Mouse (Mus musculus) erythroblast, embryonic 14.5 days (primary cell): ENCODE measurements at regions not wholly inside any gene's neighbourhood (a gene's known extent, or its start where the extent isn't known, plus 50 kb on each side); places are given as distances from the start of the nearest gene placed in this dataset.

ENCODE experiments used
- GATA1 ChIP-seq: IDR thresholded peaks from 2 replicates; pipeline ENCODE4 v1.6.1; 2012; ENCODE audit warnings: low read length, inconsistent platforms, mixed read lengths
- TAL1 ChIP-seq: IDR thresholded peaks from 3 replicates; pipeline ENCODE4 v1.6.1; 2012; ENCODE audit warnings: low read length, inconsistent platforms, mixed read lengths

DNA sequence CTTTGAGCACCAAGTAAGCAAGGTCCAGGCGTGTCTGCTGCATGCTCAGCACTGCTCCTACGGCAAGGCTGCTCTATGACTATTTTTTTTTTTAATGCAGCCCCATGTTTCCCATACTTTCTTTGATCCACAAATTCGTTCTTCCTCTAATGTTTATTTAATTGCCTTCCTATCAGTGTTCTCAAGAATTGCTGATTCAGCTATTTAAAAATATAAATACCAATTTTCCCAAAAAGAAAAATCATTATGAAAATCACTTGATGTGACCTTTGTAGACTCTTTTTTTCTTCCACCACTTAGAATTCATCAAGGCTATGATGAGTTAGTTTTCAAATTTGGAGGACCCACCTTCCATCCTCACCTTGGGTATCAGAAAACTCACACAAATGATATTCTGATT is 208.5 kb upstream of the Nabp1 start:
- TF ChIP-seq TAL1 (no peak), GATA1 (no peak)
